Mouse (Mus musculus): ENCODE measurements around the gene Aldh1l1. TPM values are rescaled to one million over a fixed set of nuclear protein-coding genes. Genes with fewer than 3 reads are reported as not detected.

Aldh1l1 gene
- polyA plus RNA-seq, 1 experiment from 2014 or later: 8.1 TPM

- H3K4me2 ChIP-seq: no peak overlapping the region
- no peaks in the 10 kb centered on the region for H3K9me3 ChIP-seq (replicated peaks)
- peaks cover 20% of the 10 kb centered on the region for H3K4me1 ChIP-seq
- H3K4me3 ChIP-seq: no peak overlapping the region
- no peaks in the 10 kb centered on the region for H3K27me3 ChIP-seq
- H3K36me3 ChIP-seq (ENCODE audit: poor library complexity, severe bottlenecking): no peaks in the 10 kb centered on the region
- no peak for ATAC-seq
- H3K27ac ChIP-seq: no peak overlapping the region
- 87% methylated on average over 5 of the region's 5 CpGs for WGBS
- H3K9ac ChIP-seq: no peak overlapping the region
Observed at GRCm38 (mm10) chr6:90512416-90512815, 26.2 kb downstream of the Aldh1l1 start.

- no peaks in the 10 kb centered on the region for H3K36me3 ChIP-seq (ENCODE audit: poor library complexity, severe bottlenecking)
- no peak for ATAC-seq
- H3K27ac ChIP-seq: no peak overlapping the region
- 70% methylated on average over 5 of the region's 5 CpGs for WGBS
- H3K4me1 ChIP-seq: peaks cover 11% of the 10 kb centered on the region
- H3K4me2 ChIP-seq: no peak overlapping the region
- H3K27me3 ChIP-seq: no peaks in the 10 kb centered on the region
- no peaks in the 10 kb centered on the region for H3K9me3 ChIP-seq (replicated peaks)
- no peak overlapping the region for H3K9ac ChIP-seq
- no peak overlapping the region for H3K4me3 ChIP-seq
Observed at GRCm38 (mm10) chr6:90513074-90513856, 27.0 kb downstream of the Aldh1l1 start.

GRCm38 (mm10) chr6:90514369-90514768 is 28.1 kb downstream of the Aldh1l1 start:
- Histone ChIP-seq H3K4me1 (0 out of 2 replicates have a peak, but pooled peaks cover under 1% of the 10 kb centered on the region), H3K4me2 (no peak overlapping the region), H3K27ac (no peak overlapping the region), H3K27me3 (no peaks in the 10 kb centered on the region), H3K4me3 (no peak overlapping the region), H3K9ac (no peak overlapping the region), H3K9me3 (replicated peaks) (no peaks in the 10 kb centered on the region), H3K36me3 (ENCODE audit: poor library complexity, severe bottlenecking) (no peaks in the 10 kb centered on the region)
- ATAC-seq: no peak

GRCm38 (mm10) chr6:90514883-90515405 is 28.7 kb downstream of the Aldh1l1 start:
- H3K4me3 ChIP-seq: no peak overlapping the region
- H3K27me3 ChIP-seq: no peaks in the 10 kb centered on the region
- WGBS: 42% methylated on average over 4 of the region's 4 CpGs
- H3K4me2 ChIP-seq: no peak overlapping the region
- H3K27ac ChIP-seq: no peak overlapping the region
- H3K9ac ChIP-seq: no peak overlapping the region
- no peaks in the 10 kb centered on the region for H3K4me1 ChIP-seq
- H3K9me3 ChIP-seq (replicated peaks): no peaks in the 10 kb centered on the region
- no peaks in the 10 kb centered on the region for H3K36me3 ChIP-seq (ENCODE audit: poor library complexity, severe bottlenecking)
- peak; percentile 71 for ATAC-seq

GRCm38 (mm10) chr6:90518892-90519291 is 32.7 kb downstream of the Aldh1l1 start:
- Histone ChIP-seq H3K27me3 (no peaks in the 10 kb centered on the region), H3K4me1 (no peaks in the 10 kb centered on the region), H3K4me3 (no peak overlapping the region), H3K27ac (no peak overlapping the region), H3K9ac (no peak overlapping the region), H3K36me3 (ENCODE audit: poor library complexity, severe bottlenecking) (no peaks in the 10 kb centered on the region), H3K4me2 (no peak overlapping the region), H3K9me3 (replicated peaks) (no peaks in the 10 kb centered on the region)
- no peak for ATAC-seq
- WGBS: 80% methylated on average over 3 of the region's 3 CpGs

GRCm38 (mm10) chr6:90519375-90519774 is 33.1 kb downstream of the Aldh1l1 start:
- Histone ChIP-seq H3K9me3 (replicated peaks) (no peaks in the 10 kb centered on the region), H3K9ac (no peak overlapping the region), H3K4me3 (no peak overlapping the region), H3K36me3 (ENCODE audit: poor library complexity, severe bottlenecking) (no peaks in the 10 kb centered on the region), H3K4me1 (no peaks in the 10 kb centered on the region), H3K4me2 (no peak overlapping the region), H3K27me3 (no peaks in the 10 kb centered on the region), H3K27ac (no peak overlapping the region)
- no peak for ATAC-seq
- WGBS: 68% methylated on average over 5 of the region's 5 CpGs

GRCm38 (mm10) chr6:90526406-90526805 is 40.2 kb downstream of the Aldh1l1 start:
- no peak overlapping the region for H3K4me2 ChIP-seq
- H3K9me3 ChIP-seq (replicated peaks): no peaks in the 10 kb centered on the region
- H3K36me3 ChIP-seq (ENCODE audit: poor library complexity, severe bottlenecking): no peaks in the 10 kb centered on the region
- no peak overlapping the region for H3K4me3 ChIP-seq
- H3K27me3 ChIP-seq: no peaks in the 10 kb centered on the region
- H3K9ac ChIP-seq: no peak overlapping the region
- peaks cover 6% of the 10 kb centered on the region for H3K4me1 ChIP-seq
- ATAC-seq: no peak
- WGBS: 73% methylated on average over 3 of the region's 3 CpGs
- no peak overlapping the region for H3K27ac ChIP-seq

- no peak for ATAC-seq
- no peaks in the 10 kb centered on the region for H3K9me3 ChIP-seq (replicated peaks)
- H3K4me2 ChIP-seq: no peak overlapping the region
- H3K27ac ChIP-seq: no peak overlapping the region
- 12% methylated on average over 2 of the region's 2 CpGs for WGBS
- no peaks in the 10 kb centered on the region for H3K36me3 ChIP-seq (ENCODE audit: poor library complexity, severe bottlenecking)
- H3K4me1 ChIP-seq: peaks cover 7% of the 10 kb centered on the region
- no peak overlapping the region for H3K9ac ChIP-seq
- H3K4me3 ChIP-seq: no peak overlapping the region
- H3K27me3 ChIP-seq: no peaks in the 10 kb centered on the region
Observed at GRCm38 (mm10) chr6:90529461-90530046, 43.3 kb downstream of the Aldh1l1 start.

GRCm38 (mm10) chr6:90532575-90533190 is 46.5 kb downstream of the Aldh1l1 start:
- Histone ChIP-seq H3K4me2 (no peak overlapping the region), H3K27me3 (0 out of 2 replicates have a peak, but pooled peaks cover 6% of the 10 kb centered on the region), H3K4me3 (no peak overlapping the region), H3K4me1 (peaks cover 24% of the 10 kb centered on the region), H3K36me3 (ENCODE audit: poor library complexity, severe bottlenecking) (no peaks in the 10 kb centered on the region), H3K9me3 (replicated peaks) (no peaks in the 10 kb centered on the region), H3K27ac (no peak overlapping the region), H3K9ac (no peak overlapping the region)
- 96% methylated on average over 6 of the region's 7 CpGs for WGBS
- no peak for ATAC-seq

- H3K4me1 ChIP-seq: peaks cover 24% of the 10 kb centered on the region
- H3K4me2 ChIP-seq: no peak overlapping the region
- WGBS: 84% methylated on average over 3 of the region's 3 CpGs
- no peak overlapping the region for H3K4me3 ChIP-seq
- 0 out of 2 replicates have a peak, but pooled peaks cover 6% of the 10 kb centered on the region for H3K27me3 ChIP-seq
- no peaks in the 10 kb centered on the region for H3K36me3 ChIP-seq (ENCODE audit: poor library complexity, severe bottlenecking)
- H3K9me3 ChIP-seq (replicated peaks): no peaks in the 10 kb centered on the region
- ATAC-seq: no peak
- H3K9ac ChIP-seq: no peak overlapping the region
- H3K27ac ChIP-seq: no peak overlapping the region
Observed at GRCm38 (mm10) chr6:90533505-90533904, 47.3 kb downstream of the Aldh1l1 start.

- Histone ChIP-seq H3K9ac (no peak overlapping the region), H3K4me3 (no peak overlapping the region), H3K36me3 (ENCODE audit: poor library complexity, severe bottlenecking) (no peaks in the 10 kb centered on the region), H3K4me2 (no peak overlapping the region), H3K27ac (peak overlapping the region; percentile 59), H3K27me3 (0 out of 2 replicates have a peak, but pooled peaks cover 6% of the 10 kb centered on the region), H3K4me1 (peaks cover 20% of the 10 kb centered on the region), H3K9me3 (replicated peaks) (no peaks in the 10 kb centered on the region)
- peak; percentile 89 for ATAC-seq
- WGBS: 55% methylated on average over 8 of the region's 8 CpGs
Observed at GRCm38 (mm10) chr6:90534701-90535475, 48.7 kb downstream of the Aldh1l1 start.

Data from forebrain, embryonic 13.5 days (tissue).